Mouse (Mus musculus): ENCODE data around the gene Rap1a. TPM values are rescaled to one million over a fixed set of nuclear protein-coding genes. Genes with fewer than 3 reads are reported as not detected.

Rap1a gene
- 17.1 and 25.4 TPM in 2 replicates for polyA plus RNA-seq (2012)

GRCm38 (mm10) chr3:105801191-105802166 is at the start of gene Rap1a:
Gene Rap1a (minus strand): TSS chr3:105801336.
- no peak for TF ChIP-seq GATA1 (IDR thresholded peaks at IDR 0.05; ENCODE audit: low read length)

DNA sequence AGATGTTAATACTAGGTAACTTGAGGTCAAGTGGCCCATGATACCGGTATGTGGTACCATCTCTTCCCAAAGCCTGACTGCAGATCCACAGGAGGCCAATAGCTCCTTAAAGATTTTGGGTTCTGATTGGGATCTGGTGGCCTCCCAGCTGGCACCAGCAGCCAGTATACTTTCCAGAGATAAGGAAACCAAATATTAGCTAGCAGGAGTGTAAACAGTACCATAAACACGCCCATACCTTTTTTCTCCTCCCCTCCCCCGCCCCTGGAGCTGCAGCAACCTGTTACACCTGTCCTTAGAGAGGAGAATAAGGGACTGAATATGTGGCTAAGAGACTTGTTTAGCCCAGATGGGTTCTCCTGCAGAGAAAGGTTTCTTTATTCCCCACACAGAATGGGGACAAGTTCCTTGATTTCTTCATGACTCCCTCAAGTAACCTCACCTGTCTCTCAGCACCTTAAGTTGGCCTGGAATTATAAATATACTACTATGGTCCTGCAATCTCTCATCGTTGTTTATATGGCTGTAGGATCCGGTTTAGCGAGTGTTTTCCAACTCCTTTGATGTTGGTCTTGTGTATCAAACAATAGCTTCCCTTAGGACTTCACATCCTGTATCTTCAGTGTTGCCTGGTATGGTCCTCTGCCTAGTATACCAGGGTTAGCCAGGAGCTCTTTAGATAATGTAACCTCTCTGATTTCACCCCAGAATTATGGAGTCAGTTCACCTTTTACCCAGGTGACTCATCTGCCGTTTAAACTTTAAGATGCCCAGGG is 45.3 kb upstream of the Rap1a start:
- TF ChIP-seq GATA1 (IDR thresholded peaks at IDR 0.05; ENCODE audit: low read length) = no peak

DNA sequence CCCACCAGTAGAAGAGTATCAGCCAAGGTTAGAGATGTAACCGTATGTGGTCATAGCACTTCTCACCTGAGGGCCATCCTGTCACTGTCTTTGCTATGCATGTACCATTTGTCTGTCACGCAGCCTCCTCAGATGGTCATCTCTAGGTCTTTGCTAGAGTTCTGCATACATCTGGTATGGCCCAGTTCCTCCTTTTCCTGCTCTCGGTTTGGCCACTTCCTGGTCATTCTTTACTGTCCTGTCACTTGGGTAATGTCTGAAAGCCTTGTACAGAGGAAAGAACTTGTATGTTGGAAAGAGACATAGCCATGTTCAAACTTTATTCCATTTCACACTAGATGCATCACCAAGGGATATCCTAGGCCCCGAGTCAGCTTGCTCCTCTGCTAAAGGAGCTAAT is 38.7 kb upstream of the Rap1a start:
- no peak for TF ChIP-seq GATA1 (IDR thresholded peaks at IDR 0.05; ENCODE audit: low read length)

GRCm38 (mm10) chr3:105838655-105839054 is 37.5 kb upstream of the Rap1a start:
- no peak for TF ChIP-seq GATA1 (IDR thresholded peaks at IDR 0.05; ENCODE audit: low read length)

GRCm38 (mm10) chr3:105836883-105837282 is 35.7 kb upstream of the Rap1a start:
- no peak for TF ChIP-seq GATA1 (IDR thresholded peaks at IDR 0.05; ENCODE audit: low read length)

DNA sequence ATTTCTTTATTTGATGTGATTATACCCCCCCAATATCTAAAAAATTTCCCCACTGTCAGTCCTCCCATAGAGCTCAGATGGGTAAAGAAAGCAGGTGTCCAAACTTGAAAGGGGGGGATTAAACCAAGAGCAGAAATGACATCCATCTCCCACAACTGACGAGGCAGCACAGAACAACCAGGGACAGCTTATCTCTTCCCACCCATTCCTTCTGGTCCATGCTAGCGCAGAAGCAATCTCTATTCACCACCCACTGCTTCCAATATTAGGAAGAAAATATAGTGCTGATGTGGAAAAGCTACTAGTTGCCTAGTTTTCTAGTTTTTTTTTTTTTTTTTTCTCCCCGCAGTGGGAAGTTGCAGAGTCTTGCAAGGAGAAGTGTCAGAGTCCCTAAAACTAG is 34.7 kb upstream of the Rap1a start:
- no peak for TF ChIP-seq GATA1 (IDR thresholded peaks at IDR 0.05; ENCODE audit: low read length)

DNA sequence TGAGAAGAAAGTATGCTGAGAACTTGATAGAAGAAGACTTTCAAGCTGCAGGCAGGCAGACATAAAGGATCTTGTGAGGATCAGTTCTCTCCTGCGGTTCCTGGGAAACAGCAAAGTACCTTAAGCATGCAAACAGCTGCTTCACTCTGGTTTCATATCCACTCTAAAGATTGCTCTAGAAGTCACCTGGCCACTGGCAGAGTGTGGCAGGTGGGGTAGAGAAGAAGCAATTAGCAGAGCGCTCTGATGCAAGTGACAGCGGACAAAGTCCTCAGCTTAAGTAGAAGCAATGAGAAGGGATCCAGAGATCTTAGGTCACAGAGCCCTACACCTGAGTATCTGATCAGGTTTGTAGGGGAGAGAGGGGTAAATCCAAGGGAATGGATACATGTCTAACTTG is 30.4 kb upstream of the Rap1a start:
- TF ChIP-seq GATA1 (IDR thresholded peaks at IDR 0.05; ENCODE audit: low read length) = no peak

GRCm38 (mm10) chr3:105825501-105826161 is 24.5 kb upstream of the Rap1a start:
- no peak for TF ChIP-seq GATA1 (IDR thresholded peaks at IDR 0.05; ENCODE audit: low read length)

DNA sequence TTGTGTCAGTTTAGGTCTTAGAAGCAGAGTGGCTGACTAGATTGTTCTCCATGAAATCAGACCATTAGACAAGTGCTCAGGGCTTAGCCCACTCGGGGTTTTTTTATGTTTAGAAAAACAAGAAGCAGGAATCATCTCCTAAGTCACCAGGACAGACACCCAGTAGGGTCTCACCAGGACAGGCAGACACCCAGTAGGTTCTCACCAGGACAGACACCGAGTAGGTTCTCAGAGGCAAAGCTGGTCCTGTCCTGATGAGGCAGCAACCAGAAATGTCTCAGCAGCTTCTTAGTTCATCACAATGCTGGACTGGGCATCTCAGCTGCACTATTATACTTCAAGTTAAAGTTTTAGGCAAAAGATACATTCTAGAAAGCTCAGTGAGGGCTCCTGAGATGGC is 23.6 kb upstream of the Rap1a start:
- no peak for TF ChIP-seq GATA1 (IDR thresholded peaks at IDR 0.05; ENCODE audit: low read length)

DNA sequence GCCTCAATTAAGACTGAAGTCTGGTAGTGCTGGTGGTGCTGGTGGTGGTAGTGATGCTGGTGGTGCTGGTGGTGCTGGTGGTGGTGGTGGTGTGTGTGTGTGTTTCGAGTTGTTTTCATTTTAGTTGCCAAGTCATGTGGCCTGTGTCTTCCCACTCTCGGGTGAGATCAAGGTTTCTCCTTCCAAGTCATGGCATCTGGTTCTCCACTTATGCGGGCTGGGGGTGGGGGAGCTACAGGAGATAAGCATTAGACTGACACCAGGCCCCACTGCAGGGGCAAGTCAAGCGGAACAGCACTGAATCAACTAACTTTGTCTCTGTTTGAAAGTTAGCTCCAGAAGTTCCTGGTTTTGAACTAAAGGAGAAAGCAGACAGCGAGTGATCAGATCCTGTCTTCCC is 23.0 kb upstream of the Rap1a start:
- no peak for TF ChIP-seq GATA1 (IDR thresholded peaks at IDR 0.05; ENCODE audit: low read length)

GRCm38 (mm10) chr3:105823609-105824008 is 22.5 kb upstream of the Rap1a start:
- TF ChIP-seq GATA1 (IDR thresholded peaks at IDR 0.05; ENCODE audit: low read length) = no peak

- TF ChIP-seq GATA1 (IDR thresholded peaks at IDR 0.05; ENCODE audit: low read length) = no peak
Observed at GRCm38 (mm10) chr3:105821504-105821903, 20.4 kb upstream of the Rap1a start.

DNA sequence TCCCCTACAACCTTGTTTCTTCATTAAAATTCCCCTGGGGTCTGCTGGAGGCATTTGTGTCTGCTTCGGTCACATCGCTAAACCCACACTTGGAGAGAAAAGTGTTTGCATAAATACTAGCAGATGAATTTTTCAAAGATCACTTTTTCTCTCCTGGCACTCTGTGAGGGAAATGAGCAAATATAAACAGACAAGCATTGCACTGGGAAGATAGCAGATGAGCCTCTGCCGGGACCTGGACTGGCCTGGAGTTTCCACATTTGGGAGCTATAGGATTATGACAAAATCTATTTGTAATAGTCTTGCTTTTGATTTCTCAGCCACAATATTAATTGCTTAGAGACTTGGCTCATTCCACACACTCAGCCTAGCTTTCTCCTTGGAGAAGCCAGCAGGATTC is 19.1 kb upstream of the Rap1a start:
- TF ChIP-seq GATA1 (IDR thresholded peaks at IDR 0.05; ENCODE audit: low read length) = no peak

GRCm38 (mm10) chr3:105818130-105819004 is 17.2 kb upstream of the Rap1a start:
- TF ChIP-seq GATA1 (IDR thresholded peaks at IDR 0.05; ENCODE audit: low read length) = no peak

GRCm38 (mm10) chr3:105816089-105816488 is 15.0 kb upstream of the Rap1a start:
- no peak for TF ChIP-seq GATA1 (IDR thresholded peaks at IDR 0.05; ENCODE audit: low read length)

All from G1E-ER4 (cell line).